Mouse (Mus musculus): Measurements from ENCODE around the gene Itih2.

Gene Itih2

GRCm38 (mm10) chr2:10118751-10119150 lies 12.4 kb downstream of the Itih2 start:
- peak; percentile 16 for DNase-seq (ENCODE audit: low read depth)

GRCm38 (mm10) chr2:10108535-10109189 lies 22.5 kb downstream of the Itih2 start:
- DNase-seq (ENCODE audit: low read depth) = no peak

GRCm38 (mm10) chr2:10101180-10101579 lies 30.0 kb downstream of the Itih2 start:
- peak; percentile 75 for DNase-seq (ENCODE audit: low read depth)

GRCm38 (mm10) chr2:10100471-10100870 lies 30.7 kb downstream of the Itih2 start:
- no peak for DNase-seq (ENCODE audit: low read depth)

- DNase-seq (ENCODE audit: low read depth) = peak; percentile 77
These were observed 32.5 kb downstream of the Itih2 start for GRCm38 (mm10) chr2:10098598-10099215.

GRCm38 (mm10) chr2:10094327-10095100 lies 36.7 kb downstream of the Itih2 start:
- DNase-seq (ENCODE audit: low read depth) = no peak

- peak; percentile 52 for DNase-seq (ENCODE audit: low read depth)
These were observed 43.8 kb downstream of the Itih2 start for GRCm38 (mm10) chr2:10087256-10087850.

GRCm38 (mm10) chr2:10082737-10083136 lies 48.5 kb downstream of the Itih2 start:
- DNase-seq (ENCODE audit: low read depth) = no peak

GRCm38 (mm10) chr2:10081453-10082080 lies 49.6 kb downstream of the Itih2 start:
- DNase-seq (ENCODE audit: low read depth) = no peak

- peak; percentile 99 for DNase-seq (ENCODE audit: low read depth)
These were observed 50.7 kb downstream of the Itih2 start, which contains the start of the genes Atp5c1 and Kin for GRCm38 (mm10) chr2:10080310-10081010. Gene Atp5c1 (minus strand): TSS chr2:10080510. Gene Kin (plus strand): TSS chr2:10080593.

- DNase-seq (ENCODE audit: low read depth) = no peak
These were observed 51.4 kb downstream of the Itih2 start for GRCm38 (mm10) chr2:10079745-10080309.

- DNase-seq (ENCODE audit: low read depth) = peak; percentile 75
These were observed 54.5 kb downstream of the Itih2 start for GRCm38 (mm10) chr2:10076675-10077074.

- no peak for DNase-seq (ENCODE audit: low read depth)
These were observed 56.7 kb downstream of the Itih2 start for GRCm38 (mm10) chr2:10074470-10074869.

GRCm38 (mm10) chr2:10071751-10072150 lies 59.4 kb downstream of the Itih2 start:
- DNase-seq (ENCODE audit: low read depth) = no peak

- DNase-seq (ENCODE audit: low read depth) = no peak
These were observed 72.4 kb downstream of the Itih2 start for GRCm38 (mm10) chr2:10058836-10059235.

- no peak for DNase-seq (ENCODE audit: low read depth)
These were observed 79.2 kb downstream of the Itih2 start for GRCm38 (mm10) chr2:10051996-10052395.

- DNase-seq (ENCODE audit: low read depth) = no peak
These were observed 80.3 kb downstream of the Itih2 start for GRCm38 (mm10) chr2:10050878-10051277.

- DNase-seq (ENCODE audit: low read depth) = peak; percentile 34
These were observed 81.7 kb downstream of the Itih2 start for GRCm38 (mm10) chr2:10049456-10049855.

GRCm38 (mm10) chr2:10048461-10048860 lies 82.7 kb downstream of the Itih2 start, which contains the start of gene Taf3:
Gene Taf3 (minus strand): TSS chr2:10048596.
- peak; percentile 94 for DNase-seq (ENCODE audit: low read depth)

- peak; percentile 60 for DNase-seq (ENCODE audit: low read depth)
These were observed 83.3 kb downstream of the Itih2 start for GRCm38 (mm10) chr2:10047758-10048436.
